Mouse (Mus musculus) brain, adult 10 weeks (tissue): ENCODE results near the gene Rhbdl1. TPM values are rescaled to one million over a fixed set of nuclear protein-coding genes. Genes with fewer than 3 reads are reported as not detected.

ENCODE experiments used
- polyA plus RNA-seq: library from polyadenylated mRNA; stranded (reverse); fragments of 350-450 nt; fragmentation: Illumina TruSeq; extraction: RNeasy Lipid Tissue Mini Kit (QIAGEN cat#74804); gene quantifications from one replicate; pipeline ENCODE4 v1.2.3, GENCODE M21; 2015; ENCODE audit warnings: low read depth, low replicate concordance

The Rhbdl1 gene
- 44.6 TPM for polyA plus RNA-seq

GRCm38 (mm10) chr17:25837076-25837410, at the start of gene Rhbdl1:
TSS of gene Rhbdl1 (minus strand) at chr17:25837295.

DNA sequence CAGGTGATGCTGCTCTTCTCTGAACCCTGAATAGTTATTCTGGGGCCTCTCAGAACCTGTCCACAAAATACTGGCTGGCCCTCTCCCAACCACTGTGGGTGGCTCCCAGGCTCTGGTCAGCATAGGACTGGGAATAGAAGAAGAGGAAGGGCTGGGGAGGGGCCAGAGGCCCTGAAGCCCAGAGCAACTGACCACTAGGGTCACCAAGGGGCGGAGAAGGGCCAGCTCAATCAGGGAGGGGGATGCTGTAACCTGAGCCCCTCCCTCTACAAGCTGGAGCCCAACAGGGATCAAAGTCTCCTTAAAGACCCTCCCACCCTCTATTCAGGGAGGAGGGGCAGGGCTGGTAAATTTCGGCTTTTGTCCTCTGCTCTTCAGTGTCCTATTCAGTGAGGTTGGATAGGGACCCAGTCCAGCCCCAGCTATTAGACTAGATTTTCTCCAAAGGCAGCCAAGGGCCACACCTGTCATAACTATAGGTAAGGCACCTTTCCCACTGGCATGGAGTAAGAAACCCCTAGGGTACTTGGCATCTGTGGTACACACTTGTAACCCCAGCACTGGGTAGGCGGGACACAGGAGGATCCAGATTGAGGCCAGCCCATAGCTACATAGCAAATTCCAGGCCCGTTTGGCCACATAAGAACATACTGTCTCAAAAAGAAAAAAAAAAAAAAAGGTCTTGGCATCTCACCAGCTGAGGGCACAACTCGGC, 43.3 kb upstream of the Rhbdl1 start, which contains the start of gene Wfikkn1:
Gene Wfikkn1 (minus strand): TSS at position 663 of the 715 bp plus-strand sequence.

DNA sequence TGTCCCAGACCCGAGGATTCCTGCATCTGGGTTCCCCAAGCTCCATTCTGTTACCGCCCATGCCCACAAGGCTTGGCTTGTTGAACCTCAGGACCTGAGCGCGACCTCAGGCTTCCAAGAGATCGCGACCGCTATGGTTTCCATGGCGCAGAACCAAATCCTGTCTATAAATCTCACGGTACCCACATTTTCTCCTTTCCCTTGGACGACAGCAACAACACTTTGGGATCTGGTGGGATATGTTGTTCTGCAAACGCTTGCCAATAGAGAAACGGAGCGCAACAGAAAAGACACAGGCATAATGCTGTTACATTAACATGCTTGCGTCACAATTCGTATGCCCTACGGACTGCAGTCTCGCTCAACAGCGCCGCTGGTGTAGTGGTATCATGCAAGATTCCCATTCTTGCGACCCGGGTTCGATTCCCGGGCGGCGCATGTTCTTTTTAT, 37.7 kb upstream of the Rhbdl1 start, which contains the start of gene Mettl26:
Gene Mettl26 (plus strand): TSS at position 354 of the 450 bp plus-strand sequence.

GRCm38 (mm10) chr17:25868601-25869191, 31.6 kb upstream of the Rhbdl1 start, which contains the start of gene Mcrip2:
TSS of gene Mcrip2 (minus strand) at chr17:25868764.

DNA sequence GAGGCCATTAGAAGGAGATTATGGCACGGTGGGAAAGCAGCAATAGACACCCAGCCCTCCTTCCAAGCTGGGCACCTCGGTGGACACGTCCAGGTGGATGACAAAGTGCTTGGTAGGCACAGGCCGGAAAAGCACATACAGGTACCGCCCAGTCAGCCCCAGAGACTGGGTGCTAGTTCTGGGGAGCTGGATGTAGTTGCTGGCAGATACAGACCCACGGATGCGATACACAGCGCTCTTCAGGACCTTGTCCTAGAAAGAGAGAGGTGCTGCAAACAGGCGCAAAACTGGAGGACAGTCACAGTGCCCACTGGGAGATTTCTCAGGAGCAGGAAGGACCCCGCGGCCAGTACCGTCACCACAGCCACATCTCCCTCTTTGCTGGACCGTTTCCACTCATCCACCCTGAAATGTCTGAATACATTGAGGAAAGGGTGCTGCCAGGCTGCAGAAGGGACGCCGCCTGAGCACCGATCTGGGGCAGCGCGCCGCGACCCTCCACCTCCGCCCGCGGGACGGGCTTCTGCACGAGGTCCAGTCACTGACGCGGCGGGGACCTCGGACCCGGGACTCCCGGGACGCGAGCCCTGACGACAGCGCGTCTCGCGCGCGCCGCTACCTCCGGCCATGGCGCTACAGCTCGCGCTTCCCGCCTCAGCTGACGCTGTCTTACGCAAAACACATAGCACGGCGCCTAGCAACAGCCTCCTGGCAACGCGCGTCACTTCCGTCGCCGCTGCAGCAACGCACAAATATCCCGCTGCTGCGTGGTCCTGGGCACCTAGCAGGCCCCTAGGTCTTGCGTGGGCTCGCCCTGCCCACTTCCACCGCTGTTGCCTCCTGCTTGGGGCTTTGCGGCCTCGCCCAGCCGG, 24.0 kb upstream of the Rhbdl1 start, which contains the start of gene Wdr90:
Gene Wdr90 (minus strand): TSS at position 670 of the 872 bp plus-strand sequence.

DNA sequence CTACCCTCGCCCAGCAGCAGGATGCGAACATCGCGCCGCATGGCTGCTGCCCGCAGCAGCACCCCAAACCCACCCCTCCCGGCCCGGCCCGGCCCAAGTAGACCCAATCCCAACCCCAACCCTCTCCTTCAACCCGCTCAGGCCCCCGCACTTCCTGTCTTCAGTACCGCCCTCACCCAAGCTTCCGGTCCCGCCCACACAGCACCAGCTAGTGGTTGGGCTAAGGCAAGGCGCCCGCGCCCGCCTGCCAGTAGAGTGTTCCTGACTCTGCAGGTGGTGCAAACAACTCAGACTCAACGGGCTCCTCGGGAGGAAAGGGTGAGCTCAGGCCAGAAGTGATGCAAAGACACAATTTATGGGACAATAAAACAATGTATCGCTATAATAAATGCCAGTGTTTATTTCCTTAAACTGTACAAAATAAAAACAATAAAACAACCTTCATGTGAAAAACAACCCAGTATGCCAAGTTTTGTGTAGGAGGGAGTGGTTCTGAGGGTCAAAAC, 7.4 kb upstream of the Rhbdl1 start, which contains the start of gene Rhot2:
Gene Rhot2 (minus strand): TSS at position 456 of the 506 bp plus-strand sequence.

GRCm38 (mm10) chr17:25841117-25841880, 4.2 kb upstream of the Rhbdl1 start, which contains the start of gene Gm20683:
TSS of gene Gm20683 (minus strand) at chr17:25841763.

DNA sequence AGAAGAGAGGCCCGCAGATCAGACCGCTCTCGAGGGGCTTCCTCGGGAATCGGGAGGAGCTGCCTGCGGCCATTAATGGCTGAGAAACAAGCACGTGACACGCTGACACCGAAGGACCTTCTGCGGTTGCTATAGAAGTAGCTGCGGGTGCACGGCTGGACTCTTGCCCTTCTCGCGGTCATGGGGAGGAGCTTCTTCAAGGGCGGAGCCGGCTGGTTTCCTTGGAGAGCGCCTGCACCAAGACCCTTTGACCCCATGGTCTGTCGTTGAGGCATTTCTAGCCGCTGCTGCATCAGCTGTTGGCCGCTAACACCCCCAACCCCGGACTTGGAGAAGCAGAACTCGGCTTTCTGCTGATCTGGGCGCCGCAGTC, 3.8 kb downstream of the Rhbdl1 start, which contains the start of gene Stub1:
Gene Stub1 (minus strand): TSS at position 114 of the 373 bp plus-strand sequence.

GRCm38 (mm10) chr17:25828712-25829557, 8.2 kb downstream of the Rhbdl1 start, which contains the start of gene Jmjd8:
TSS of gene Jmjd8 (plus strand) at chr17:25828867.

DNA sequence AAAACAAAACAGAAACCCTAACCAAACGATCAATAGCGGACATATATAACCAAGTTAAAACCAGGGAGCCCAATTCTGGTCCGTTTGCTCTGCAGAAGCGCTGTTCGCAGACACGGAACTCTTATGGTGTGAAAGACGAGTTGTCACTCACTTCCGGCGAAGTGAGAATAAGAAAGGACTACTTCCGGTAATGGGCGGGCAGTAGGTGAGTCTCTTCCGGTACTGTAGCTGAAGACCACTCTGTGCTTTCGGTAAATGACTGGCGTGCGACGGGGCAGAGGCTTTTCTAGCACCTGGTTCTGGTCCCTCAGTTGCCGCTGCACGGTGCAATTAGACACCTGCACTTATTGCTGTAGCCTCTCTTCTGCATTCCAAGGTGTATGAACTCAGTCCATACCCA, 13.6 kb downstream of the Rhbdl1 start, which contains the start of gene Wdr24:
Gene Wdr24 (plus strand): TSS at position 176 of the 400 bp plus-strand sequence.

GRCm38 (mm10) chr17:25808789-25809605, 28.1 kb downstream of the Rhbdl1 start, which contains the start of gene Fbxl16:
TSS of gene Fbxl16 (plus strand) at chr17:25809085.

DNA sequence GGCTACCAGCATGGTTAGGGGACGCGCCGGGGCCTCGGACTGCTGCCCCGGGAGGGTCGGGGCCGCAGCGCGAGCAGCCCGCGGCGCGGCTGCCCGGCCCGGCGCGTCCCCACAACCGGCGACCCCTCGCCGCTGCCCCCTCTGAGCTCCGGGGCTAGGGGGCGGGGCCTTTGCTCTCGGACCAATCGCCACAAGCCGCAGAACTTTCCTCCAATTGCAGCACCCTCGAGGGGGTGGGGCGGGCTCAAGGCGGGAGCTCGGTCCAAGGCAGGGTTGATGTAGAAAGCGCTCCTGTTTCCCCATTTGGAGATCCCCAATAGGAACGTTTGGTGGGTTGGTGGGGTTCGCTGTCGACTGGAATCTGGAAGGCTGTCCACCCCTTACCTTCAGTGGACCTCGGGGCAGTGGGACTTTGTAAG, 40.1 kb downstream of the Rhbdl1 start, which contains the start of gene Metrn:
Gene Metrn (minus strand): TSS at position 186 of the 419 bp plus-strand sequence.

DNA sequence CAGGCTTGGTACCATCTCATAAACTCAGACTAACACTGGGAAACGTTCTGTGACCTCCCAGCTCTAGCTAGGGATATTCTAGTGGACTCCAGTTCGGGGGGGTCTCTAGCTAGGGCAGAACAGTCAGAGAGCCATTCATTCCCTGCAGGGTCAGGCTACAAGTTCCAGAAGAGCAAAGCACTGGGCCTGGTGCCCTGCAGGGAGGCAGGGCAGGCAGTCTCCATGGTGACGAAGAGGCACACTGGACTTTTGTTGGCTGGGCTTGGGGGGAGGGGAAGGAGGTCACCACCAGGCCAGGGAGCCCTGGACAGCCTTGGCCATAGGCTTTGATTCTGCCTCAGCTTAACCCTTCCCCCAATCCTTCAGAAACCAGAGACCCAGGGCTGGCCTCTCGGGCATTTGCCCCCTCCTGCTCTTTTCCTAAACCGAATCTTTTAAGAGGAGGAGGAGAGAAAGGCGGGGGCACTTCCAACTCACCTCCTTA, 41.4 kb downstream of the Rhbdl1 start, which contains the start of gene AC134908.4:
Gene AC134908.4 (minus strand): TSS at position 51 of the 484 bp plus-strand sequence.

GRCm38 (mm10) chr17:25792615-25793014, 44.5 kb downstream of the Rhbdl1 start, which contains the start of gene Fam173a:
TSS of gene Fam173a (minus strand) at chr17:25792901.

GRCm38 (mm10) chr17:25786280-25786679, 50.8 kb downstream of the Rhbdl1 start, which contains the start of gene Ccdc78:
TSS of gene Ccdc78 (plus strand) at chr17:25786580.

GRCm38 (mm10) chr17:25785281-25785745, 51.8 kb downstream of the Rhbdl1 start, which contains the start of gene Haghl:
TSS of gene Haghl (minus strand) at chr17:25785673.

